Mouse (Mus musculus) liver, adult 2 months (tissue): ENCODE measurements at regions not wholly inside any gene's neighbourhood (a gene's known extent, or its start where the extent isn't known, plus 50 kb on each side); places are given as distances from the start of the nearest gene placed in this dataset.

Experiments used
- DNase-seq: peaks from one replicate; pipeline ENCODE4 v3.0.0-alpha.2; 2011; ENCODE audit warnings: low read depth, low spot score; ENCODE audit errors: extremely low read depth
- H3K27ac ChIP-seq: fragments of 200-500 bp; replicated peaks from 2 replicates; pipeline ENCODE4 v1.5.1; 2012; ENCODE audit warnings: low read depth, mild to moderate bottlenecking, control low read depth, inconsistent platforms, low read length; ENCODE audit not compliant: insufficient read depth
- H3K27me3 ChIP-seq: fragments of 200-500 bp; 2 replicates; pipeline ENCODE4 v1.6.1; 2012; ENCODE audit warnings: mild to moderate bottlenecking, moderate library complexity, low read length, inconsistent platforms; ENCODE audit not compliant: control insufficient read depth, insufficient read depth
- H3K36me3 ChIP-seq: fragments of 200-500 bp; 2 replicates; pipeline ENCODE4 v1.6.1; 2012; ENCODE audit warnings: low read length, inconsistent platforms; ENCODE audit not compliant: control insufficient read depth, insufficient read depth
- H3K4me1 ChIP-seq: fragments of 200-500 bp; 2 replicates; pipeline ENCODE4 v1.6.1; 2011; ENCODE audit warnings: low read length; ENCODE audit not compliant: control insufficient read depth, insufficient read depth
- H3K4me3 ChIP-seq: fragments of 200-500 bp; 2 replicates; pipeline ENCODE4 v1.5.1; 2011; ENCODE audit warnings: low read depth, mild to moderate bottlenecking, control low read depth, low read length, moderate library complexity; ENCODE audit not compliant: insufficient read depth
- H3K79me2 ChIP-seq: fragments of 200-500 bp; 2 replicates; pipeline ENCODE4 v1.6.1; 2012; ENCODE audit warnings: inconsistent platforms, mild to moderate bottlenecking, low read length, moderate library complexity; ENCODE audit not compliant: control insufficient read depth, insufficient read depth
- H3K9ac ChIP-seq: fragments of 200-500 bp; 2 replicates; pipeline ENCODE4 v1.6.1; 2012; ENCODE audit warnings: low read depth, mild to moderate bottlenecking, control low read depth, inconsistent platforms, low read length
- CTCF ChIP-seq: fragments of 200-500 bp; IDR thresholded peaks from 2 replicates; pipeline ENCODE4 v1.5.1; 2011; ENCODE audit warnings: low read depth, low read length, control low read depth
- POLR2A ChIP-seq: fragments of 200-500 bp; IDR thresholded peaks from 2 replicates; pipeline ENCODE4 v1.6.1; 2011; ENCODE audit warnings: low read length, control low read depth; ENCODE audit not compliant: insufficient read depth; ENCODE audit errors: extremely low read depth

DNA sequence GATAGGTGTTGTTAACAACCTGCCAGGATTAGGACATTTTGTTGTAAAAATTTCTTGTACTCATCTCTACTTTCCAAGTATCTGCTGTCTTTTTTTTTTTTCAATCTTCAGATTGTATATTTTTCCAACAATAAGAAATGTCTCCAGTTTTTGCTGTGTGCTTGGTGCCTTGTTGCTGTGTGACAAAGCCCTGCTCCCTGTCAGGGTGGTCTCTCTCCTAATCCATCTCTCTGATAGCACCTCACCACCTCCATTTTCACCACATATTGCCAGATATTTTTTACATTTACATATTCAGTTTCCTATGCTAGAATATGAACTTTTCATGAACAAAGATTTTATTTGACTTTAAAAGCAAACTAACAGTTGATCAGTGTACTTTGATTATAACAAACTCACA lies 50.1 kb upstream of the Spred1 start:
- no peak overlapping the region for H3K9ac ChIP-seq
- H3K4me3 ChIP-seq: no peak overlapping the region
- no peak for TF ChIP-seq POLR2A
- no peak for TF ChIP-seq CTCF
- no peaks in the 10 kb centered on the region for H3K79me2 ChIP-seq
- H3K27me3 ChIP-seq: no peaks in the 10 kb centered on the region
- DNase-seq: no peak
- no peak overlapping the region for H3K27ac ChIP-seq
- no peaks in the 10 kb centered on the region for H3K36me3 ChIP-seq
- no peaks in the 10 kb centered on the region for H3K4me1 ChIP-seq
